Mouse (Mus musculus): ENCODE results near the gene Mcf2l.

- TF ChIP-seq CTCF (IDR thresholded peaks at IDR 0.05; ENCODE audit: low read depth, low read length) = no peak
- TF ChIP-seq GATA1 (IDR thresholded peaks at IDR 0.05; ENCODE audit: borderline replicate concordance, low read length) = no peak
- TF ChIP-seq TAL1 (conservative IDR thresholded peaks at IDR 0.05; ENCODE audit: low read depth, low read length) = no peak
- TF ChIP-seq GATA2 (IDR thresholded peaks at IDR 0.05; ENCODE audit: borderline replicate concordance, low read depth, low read length) = no peak
Observed at GRCm38 (mm10) chr8:12976723-12977122, 103.1 kb downstream of the Mcf2l start.

All from G1E (cell line).